Mouse (Mus musculus): ENCODE data around the gene Afap1l2. TPM values are rescaled to one million over a fixed set of nuclear protein-coding genes. Genes with fewer than 3 reads are reported as not detected.

The Afap1l2 gene
- polyA plus RNA-seq, 1 experiment = not detected

- Histone ChIP-seq H3K4me3 (replicated peaks) (no peak overlapping the region), H3K9me3 (ENCODE audit: control insufficient read depth, low read length) (no peaks in the 10 kb centered on the region), H3K27me3 (ENCODE audit: control insufficient read depth) (no peaks in the 10 kb centered on the region), H3K4me1 (ENCODE audit: control insufficient read depth) (no peaks in the 10 kb centered on the region), H3K36me3 (ENCODE audit: control insufficient read depth) (no peaks in the 10 kb centered on the region)
- TF ChIP-seq TAL1 (IDR thresholded peaks at IDR 0.05; ENCODE audit: low read length) (no peak), GATA1 (IDR thresholded peaks at IDR 0.05; ENCODE audit: low read length) (no peak)
Measured at GRCm38 (mm10) chr19:56999781-57000180, 8.2 kb downstream of the Afap1l2 start.

GRCm38 (mm10) chr19:56998910-56999309, 9.1 kb downstream of the Afap1l2 start:
- H3K27me3 ChIP-seq (ENCODE audit: control insufficient read depth) = no peaks in the 10 kb centered on the region
- no peak overlapping the region for H3K4me3 ChIP-seq (replicated peaks)
- no peaks in the 10 kb centered on the region for H3K4me1 ChIP-seq (ENCODE audit: control insufficient read depth)
- no peaks in the 10 kb centered on the region for H3K36me3 ChIP-seq (ENCODE audit: control insufficient read depth)
- no peaks in the 10 kb centered on the region for H3K9me3 ChIP-seq (ENCODE audit: control insufficient read depth, low read length)
- TF ChIP-seq GATA1 (IDR thresholded peaks at IDR 0.05; ENCODE audit: low read length) (no peak), TAL1 (IDR thresholded peaks at IDR 0.05; ENCODE audit: low read length) (no peak)

- H3K4me3 ChIP-seq (replicated peaks) = no peak overlapping the region
- H3K27me3 ChIP-seq (ENCODE audit: control insufficient read depth) = no peaks in the 10 kb centered on the region
- H3K4me1 ChIP-seq (ENCODE audit: control insufficient read depth) = no peaks in the 10 kb centered on the region
- no peaks in the 10 kb centered on the region for H3K36me3 ChIP-seq (ENCODE audit: control insufficient read depth)
- no peak for TF ChIP-seq GATA1 (IDR thresholded peaks at IDR 0.05; ENCODE audit: low read length)
- TF ChIP-seq TAL1 (IDR thresholded peaks at IDR 0.05; ENCODE audit: low read length) = no peak
- H3K9me3 ChIP-seq (ENCODE audit: control insufficient read depth, low read length) = no peaks in the 10 kb centered on the region
Measured at GRCm38 (mm10) chr19:56998331-56998730, 9.7 kb downstream of the Afap1l2 start.

- no peak for TF ChIP-seq TAL1 (IDR thresholded peaks at IDR 0.05; ENCODE audit: low read length)
- TF ChIP-seq GATA1 (IDR thresholded peaks at IDR 0.05; ENCODE audit: low read length) = no peak
Measured at GRCm38 (mm10) chr19:56997164-56997599, 10.8 kb downstream of the Afap1l2 start.

GRCm38 (mm10) chr19:56995441-56995840, 12.6 kb downstream of the Afap1l2 start:
- H3K27me3 ChIP-seq (ENCODE audit: control insufficient read depth) = no peaks in the 10 kb centered on the region
- TF ChIP-seq TAL1 (IDR thresholded peaks at IDR 0.05; ENCODE audit: low read length) (no peak), GATA1 (IDR thresholded peaks at IDR 0.05; ENCODE audit: low read length) (no peak)
- H3K4me1 ChIP-seq (ENCODE audit: control insufficient read depth) = no peaks in the 10 kb centered on the region
- no peaks in the 10 kb centered on the region for H3K9me3 ChIP-seq (ENCODE audit: control insufficient read depth, low read length)
- no peak overlapping the region for H3K4me3 ChIP-seq (replicated peaks)
- H3K36me3 ChIP-seq (ENCODE audit: control insufficient read depth) = no peaks in the 10 kb centered on the region

More at GRCm38 (mm10) chr19:56997164-56997599, 10.8 kb downstream of the Afap1l2 start:
- no peaks in the 10 kb centered on the region for H3K27me3 ChIP-seq (ENCODE audit: control insufficient read depth)
- no peaks in the 10 kb centered on the region for H3K9me3 ChIP-seq (ENCODE audit: control insufficient read depth, low read length)
- no peaks in the 10 kb centered on the region for H3K36me3 ChIP-seq (ENCODE audit: control insufficient read depth)
- no peaks in the 10 kb centered on the region for H3K4me1 ChIP-seq (ENCODE audit: control insufficient read depth)
- no peak overlapping the region for H3K4me3 ChIP-seq (replicated peaks)

- no peaks in the 10 kb centered on the region for H3K4me1 ChIP-seq (ENCODE audit: control insufficient read depth)
- TF ChIP-seq TAL1 (IDR thresholded peaks at IDR 0.05; ENCODE audit: low read length) (no peak), GATA1 (IDR thresholded peaks at IDR 0.05; ENCODE audit: low read length) (no peak)
Measured at GRCm38 (mm10) chr19:56994653-56995052, 13.4 kb downstream of the Afap1l2 start.

GRCm38 (mm10) chr19:56993763-56994162, 14.3 kb downstream of the Afap1l2 start:
- TF ChIP-seq TAL1 (IDR thresholded peaks at IDR 0.05; ENCODE audit: low read length) (no peak), GATA1 (IDR thresholded peaks at IDR 0.05; ENCODE audit: low read length) (no peak)
- H3K36me3 ChIP-seq (ENCODE audit: control insufficient read depth) = no peaks in the 10 kb centered on the region
- H3K27me3 ChIP-seq (ENCODE audit: control insufficient read depth) = no peaks in the 10 kb centered on the region
- H3K9me3 ChIP-seq (ENCODE audit: control insufficient read depth, low read length) = no peaks in the 10 kb centered on the region
- no peaks in the 10 kb centered on the region for H3K4me1 ChIP-seq (ENCODE audit: control insufficient read depth)
- H3K4me3 ChIP-seq (replicated peaks) = no peak overlapping the region

More at GRCm38 (mm10) chr19:56994653-56995052, 13.4 kb downstream of the Afap1l2 start:
- Histone ChIP-seq H3K27me3 (ENCODE audit: control insufficient read depth) (no peaks in the 10 kb centered on the region), H3K4me3 (replicated peaks) (no peak overlapping the region), H3K36me3 (ENCODE audit: control insufficient read depth) (no peaks in the 10 kb centered on the region), H3K9me3 (ENCODE audit: control insufficient read depth, low read length) (no peaks in the 10 kb centered on the region)

- no peak overlapping the region for H3K4me3 ChIP-seq (replicated peaks)
- TF ChIP-seq TAL1 (IDR thresholded peaks at IDR 0.05; ENCODE audit: low read length) (no peak), GATA1 (IDR thresholded peaks at IDR 0.05; ENCODE audit: low read length) (no peak)
- no peaks in the 10 kb centered on the region for H3K9me3 ChIP-seq (ENCODE audit: control insufficient read depth, low read length)
- no peaks in the 10 kb centered on the region for H3K36me3 ChIP-seq (ENCODE audit: control insufficient read depth)
- H3K27me3 ChIP-seq (ENCODE audit: control insufficient read depth) = no peaks in the 10 kb centered on the region
- H3K4me1 ChIP-seq (ENCODE audit: control insufficient read depth) = no peaks in the 10 kb centered on the region
Measured at GRCm38 (mm10) chr19:56992978-56993545, 15.0 kb downstream of the Afap1l2 start.

GRCm38 (mm10) chr19:56990367-56991111, 17.5 kb downstream of the Afap1l2 start:
- Histone ChIP-seq H3K4me1 (ENCODE audit: control insufficient read depth) (no peaks in the 10 kb centered on the region), H3K36me3 (ENCODE audit: control insufficient read depth) (no peaks in the 10 kb centered on the region), H3K9me3 (ENCODE audit: control insufficient read depth, low read length) (no peaks in the 10 kb centered on the region), H3K4me3 (replicated peaks) (no peak overlapping the region), H3K27me3 (ENCODE audit: control insufficient read depth) (no peaks in the 10 kb centered on the region)
- TF ChIP-seq GATA1 (IDR thresholded peaks at IDR 0.05; ENCODE audit: low read length) (no peak), TAL1 (IDR thresholded peaks at IDR 0.05; ENCODE audit: low read length) (no peak)
